Comparison of ENCODE assay signal across 22 mouse cellular contexts in the genomic region with DNA sequence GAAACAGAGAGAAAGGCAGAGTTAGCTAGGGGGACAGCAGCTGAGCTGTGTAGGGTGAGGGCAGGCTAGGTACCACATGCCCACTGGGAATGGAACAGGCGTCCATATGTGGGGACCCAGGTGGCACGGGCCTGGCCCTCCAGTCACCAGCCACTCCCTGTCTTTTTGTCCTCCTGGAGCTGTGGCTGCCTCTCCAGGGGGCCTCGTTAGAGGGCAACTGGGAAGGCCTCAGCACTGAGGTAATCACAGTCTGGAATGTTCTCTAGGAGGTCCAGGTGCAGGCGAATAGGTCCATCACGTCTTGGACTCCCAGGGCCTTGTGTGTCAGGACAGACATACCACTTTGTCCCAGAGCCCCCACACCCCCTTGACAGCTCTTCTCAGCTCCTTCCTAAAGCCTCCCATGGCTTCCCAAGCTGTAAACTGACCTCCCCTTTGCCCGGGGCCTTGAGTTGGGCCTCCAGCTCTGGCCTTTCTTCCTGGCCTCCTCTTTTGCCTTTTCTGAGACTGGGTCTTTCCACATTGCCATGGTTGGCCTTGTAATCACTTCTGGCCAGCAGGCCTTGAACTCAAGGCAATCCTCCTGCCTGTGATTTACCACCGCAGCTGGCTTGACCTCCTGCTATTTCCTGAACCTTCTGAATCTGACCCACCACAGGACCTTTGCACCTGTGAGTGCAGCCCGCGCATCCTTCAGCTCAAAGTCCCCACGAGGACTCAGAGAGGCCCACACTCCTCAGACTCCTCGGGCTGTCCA. TPM values are rescaled to one million over a fixed set of nuclear protein-coding genes. Genes with fewer than 3 reads are reported as not detected.
A peak's percentile ranks its signal among the peaks of the same experiment; 100 is the strongest.
DNase-seq lines count a peak whose midpoint lies in the region; ATAC-seq and TF ChIP-seq lines count a peak whose summit lies in the region.
"Had no signal": no experiment of that assay in that cellular context is flagged by ENCODE, and none has a peak within 500 bp of the region (broad histone marks: within the 10 kb centered on the region; RNA-seq: fewer than 3 reads in every experiment).

No protein-coding gene starts in this region.

- 64% methylated on average over 11 of the region's 11 CpGs for whole genome bisulfite sequencing in heart, embryonic 13.5 days
- WGBS in lung, embryonic 14.5 days: 66% methylated on average over 11 of the region's 11 CpGs
- 69% methylated on average over 11 of the region's 11 CpGs for WGBS in intestine, embryonic 15.5 days
- WGBS in stomach, embryonic 14.5 days: 75% methylated on average over 11 of the region's 11 CpGs

- H3K9me3 ChIP-seq in heart, embryonic 13.5 days: no peaks in the 10 kb centered on the region
- H3K9me3 ChIP-seq in lung, embryonic 14.5 days (ENCODE audit: low read depth, low read length): no peaks in the 10 kb centered on the region
- no peaks in the 10 kb centered on the region for H3K9me3 ChIP-seq in intestine, embryonic 15.5 days
- no peaks in the 10 kb centered on the region for H3K9me3 ChIP-seq in stomach, embryonic 14.5 days (ENCODE audit: control insufficient read depth, low read depth, low read length)
- H3K9me3 ChIP-seq: embryonic facial prominence, embryonic 15.5 days; forebrain, embryonic 13.5 days; G1E; kidney, embryonic 15.5 days; liver, embryonic 13.5 days; neural tube, embryonic 12.5 days had no signal

- intact Hi-C loops in heart, postnatal 25 days (cut with DNase I): no loop called here
- intact Hi-C loops in gastrocnemius, postnatal 36 days (cut with DNase I): no loop called here

- H3K27me3 ChIP-seq in heart, embryonic 13.5 days (replicated peaks): 0 out of 2 replicates have a peak, but pooled peaks cover 12% of the 10 kb centered on the region
- no peaks in the 10 kb centered on the region for H3K27me3 ChIP-seq in lung, embryonic 14.5 days (ENCODE audit: insufficient read depth, low read length)
- H3K27me3 ChIP-seq in intestine, embryonic 15.5 days (replicated peaks): no peaks in the 10 kb centered on the region
- H3K27me3 ChIP-seq in stomach, embryonic 14.5 days (ENCODE audit: control insufficient read depth, insufficient read depth, low read length): no peaks in the 10 kb centered on the region
- H3K27me3 ChIP-seq: embryonic facial prominence, embryonic 15.5 days; forebrain, embryonic 13.5 days; kidney, embryonic 15.5 days; liver, embryonic 13.5 days; neural tube, embryonic 12.5 days had no signal

- ATAC-seq in heart, embryonic 13.5 days (ENCODE audit: extremely low read depth, insufficient number of reproducible peaks, low FRiP score, low TSS enrichment): no peak
- ATAC-seq in lung, embryonic 14.5 days (ENCODE audit: insufficient read depth): 0 out of 2 replicates have a peak, but pooled peaks have one; percentile 23
- ATAC-seq in intestine, embryonic 15.5 days: peak; percentile 72
- 0 out of 2 replicates have a peak, but pooled peaks have one; percentile 20 for ATAC-seq in stomach, embryonic 14.5 days (ENCODE audit: insufficient number of reproducible peaks, insufficient read depth, low FRiP score, low read depth)
- ATAC-seq: forebrain, embryonic 13.5 days had no signal

- H3K4me3 ChIP-seq in heart, embryonic 13.5 days: no peak overlapping the region
- no peak overlapping the region for H3K4me3 ChIP-seq in lung, embryonic 14.5 days (ENCODE audit: low read depth, low read length)
- no peak overlapping the region for H3K4me3 ChIP-seq in intestine, embryonic 15.5 days (replicated peaks)
- H3K4me3 ChIP-seq in stomach, embryonic 14.5 days (ENCODE audit: low read depth, low read length): no peak overlapping the region
- H3K4me3 ChIP-seq: embryonic facial prominence, embryonic 15.5 days; forebrain, embryonic 13.5 days; kidney, embryonic 15.5 days; liver, embryonic 13.5 days; neural tube, embryonic 12.5 days had no signal

- no peak overlapping the region for H3K4me2 ChIP-seq in heart, embryonic 13.5 days
- H3K4me2 ChIP-seq in lung, embryonic 14.5 days: no peak overlapping the region
- H3K4me2 ChIP-seq in intestine, embryonic 15.5 days (replicated peaks): no peak overlapping the region
- no peak overlapping the region for H3K4me2 ChIP-seq in stomach, embryonic 14.5 days (replicated peaks; ENCODE audit: low read depth, low read length)
- H3K4me2 ChIP-seq: embryonic facial prominence, embryonic 15.5 days; forebrain, embryonic 13.5 days; kidney, embryonic 15.5 days; liver, embryonic 13.5 days; neural tube, embryonic 12.5 days had no signal

- TF ChIP-seq CTCF in lung, embryonic 14.5 days (IDR thresholded peaks at IDR 0.05; ENCODE audit: low read depth): no peak

- peaks cover 10% of the 10 kb centered on the region for H3K4me1 ChIP-seq in heart, embryonic 13.5 days
- H3K4me1 ChIP-seq in lung, embryonic 14.5 days (ENCODE audit: insufficient read depth): 0 out of 2 replicates have a peak, but pooled peaks cover 5% of the 10 kb centered on the region
- H3K4me1 ChIP-seq in intestine, embryonic 15.5 days (replicated peaks): peaks cover 14% of the 10 kb centered on the region
- peaks cover 6% of the 10 kb centered on the region; the same call in 1 of the 2 replicates for H3K4me1 ChIP-seq in stomach, embryonic 14.5 days (ENCODE audit: control insufficient read depth, insufficient read depth, low read length)
- H3K4me1 ChIP-seq: forebrain, embryonic 13.5 days; neural tube, embryonic 12.5 days had no signal

- H3K27ac ChIP-seq in heart, embryonic 13.5 days (replicated peaks): no peak overlapping the region
- no peak overlapping the region; the same call in 1 of the 2 replicates for H3K27ac ChIP-seq in lung, embryonic 14.5 days (ENCODE audit: low read depth)
- no peak overlapping the region for H3K27ac ChIP-seq in intestine, embryonic 15.5 days
- no peak overlapping the region for H3K27ac ChIP-seq in stomach, embryonic 14.5 days (ENCODE audit: low read length)
- H3K27ac ChIP-seq: embryonic facial prominence, embryonic 15.5 days; forebrain, embryonic 13.5 days; kidney, embryonic 15.5 days; liver, embryonic 13.5 days; neural tube, embryonic 12.5 days had no signal

- H3K9ac ChIP-seq in heart, embryonic 13.5 days: peak overlapping the region; percentile 55; the same call in 1 of the 2 replicates
- no peak overlapping the region for H3K9ac ChIP-seq in lung, embryonic 14.5 days
- 0 out of 2 replicates have a peak overlapping the region, but pooled peaks have one; percentile 17 for H3K9ac ChIP-seq in intestine, embryonic 15.5 days
- no peak overlapping the region for H3K9ac ChIP-seq in stomach, embryonic 14.5 days (replicated peaks; ENCODE audit: low read depth, low read length)
- H3K9ac ChIP-seq: embryonic facial prominence, embryonic 15.5 days; forebrain, embryonic 13.5 days; kidney, embryonic 15.5 days; liver, embryonic 13.5 days; neural tube, embryonic 12.5 days had no signal

- H3K36me3 ChIP-seq in heart, embryonic 13.5 days: no peaks in the 10 kb centered on the region
- H3K36me3 ChIP-seq in lung, embryonic 14.5 days (ENCODE audit: insufficient read depth): no peaks in the 10 kb centered on the region
- no peaks in the 10 kb centered on the region for H3K36me3 ChIP-seq in intestine, embryonic 15.5 days
- H3K36me3 ChIP-seq in stomach, embryonic 14.5 days (ENCODE audit: control insufficient read depth, insufficient read depth, low read length): no peaks in the 10 kb centered on the region
- H3K36me3 ChIP-seq: embryonic facial prominence, embryonic 15.5 days; G1E; kidney, embryonic 15.5 days; liver, embryonic 13.5 days; neural tube, embryonic 12.5 days had no signal

- DNase-seq in heart, postnatal 25 days (ENCODE audit: low spot score): no peak
- no peak for DNase-seq in lung, embryonic 14.5 days
- DNase-seq in lung, postnatal 25 days (ENCODE audit: low spot score): no peak
- no peak for DNase-seq in gastrocnemius, postnatal 36 days
- DNase-seq in ovary, postnatal 36 days (ENCODE audit: low spot score): no peak
- DNase-seq: cerebellum, adult 2 months; gastrocnemius, postnatal 14 days; heart, postnatal 4 days; liver, embryonic 13.5 days; lung, postnatal 14 days; right cerebral cortex, postnatal 25 days had no signal

RNA-seq across cellular contexts. Expression of gene Tmem189, which starts 16.7 kb away (rescaled TPM):
- 37.4 and 37.6 TPM in 2 replicates for polyA plus RNA-seq in heart, embryonic 13.5 days (2015; fragmentation: Nextera tagmentation; extraction: Ambion mirVana)
- total RNA-seq in heart, postnatal 25 days (2021): 10 to 100 TPM; 27.2 TPM
- 41.6 and 43.3 TPM in 2 replicates for polyA plus RNA-seq in lung, embryonic 14.5 days (2014; fragmentation: Nextera tagmentation; extraction: Ambion mirVana)
- 35.1 and 38.6 TPM in 2 replicates for polyA plus RNA-seq in intestine, embryonic 15.5 days (2015; fragmentation: Nextera tagmentation; extraction: Ambion mirVana)
- polyA plus RNA-seq in stomach, embryonic 14.5 days (2014; fragmentation: Nextera tagmentation; extraction: Ambion mirVana): 38.9 and 40.7 TPM in 2 replicates
- total RNA-seq in gastrocnemius, postnatal 36 days (2021): 10 to 100 TPM; 14.9 to 15.6 TPM

RNA-seq across cellular contexts. Expression of gene Cebpb, which starts 17.6 kb away (rescaled TPM):
- polyA plus RNA-seq in heart, embryonic 13.5 days (2015; fragmentation: Nextera tagmentation; extraction: Ambion mirVana): 2.0 and 4.5 TPM in 2 replicates
- 10 to 100 TPM; 58.0 to 84.2 TPM for total RNA-seq in heart, postnatal 25 days (2021)
- polyA plus RNA-seq in lung, embryonic 14.5 days (2014; fragmentation: Nextera tagmentation; extraction: Ambion mirVana): 73.4 and 77.4 TPM in 2 replicates
- 22.5 and 24.3 TPM in 2 replicates for polyA plus RNA-seq in intestine, embryonic 15.5 days (2015; fragmentation: Nextera tagmentation; extraction: Ambion mirVana)
- 1.3 and 2.0 TPM in 2 replicates for polyA plus RNA-seq in stomach, embryonic 14.5 days (2014; fragmentation: Nextera tagmentation; extraction: Ambion mirVana)
- 100 to 1,000 TPM; 115 to 129 TPM for total RNA-seq in gastrocnemius, postnatal 36 days (2021)

RNA-seq across cellular contexts. Expression of gene Gm20431, which starts 45.1 kb away (rescaled TPM):
- polyA plus RNA-seq in heart, embryonic 13.5 days (2015; fragmentation: Nextera tagmentation; extraction: Ambion mirVana): 1.9 and 4.5 TPM in 2 replicates
- 10 to 100 TPM; 18.0 to 18.4 TPM for total RNA-seq in heart, postnatal 25 days (2021)
- polyA plus RNA-seq in lung, embryonic 14.5 days (2014; fragmentation: Nextera tagmentation; extraction: Ambion mirVana): 10.0 and 12.3 TPM in 2 replicates
- polyA plus RNA-seq in intestine, embryonic 15.5 days (2015; fragmentation: Nextera tagmentation; extraction: Ambion mirVana): 0.40 and 7.2 TPM in 2 replicates
- 7.9 and 8.1 TPM in 2 replicates for polyA plus RNA-seq in stomach, embryonic 14.5 days (2014; fragmentation: Nextera tagmentation; extraction: Ambion mirVana)
- 10 to 100 TPM in 1 of 2 experiments, 1 to 10 TPM in 1; 6.3 to 11.4 TPM for total RNA-seq in gastrocnemius, postnatal 36 days (2021)
- total RNA-seq: monocyte, adult 5-6 weeks had no signal
- polyA plus RNA-seq: cortical plate, adult 2 months; G1E; liver, embryonic 13.5 days; urinary bladder, adult 2 months had no signal

Comparison
In these comparisons a context has a peak if more than half of its experiments do, and no peak if none do; other contexts are left out.
1. H3K9ac ChIP-seq: peak in heart, embryonic 13.5 days (single experiment) and intestine, embryonic 15.5 days (single experiment); none in lung, embryonic 14.5 days (single experiment) and stomach, embryonic 14.5 days (single experiment).